Mouse (Mus musculus) neural tube, embryonic 12.5 days (tissue): Measurements from ENCODE around the gene Cnih3. TPM values are rescaled to one million over a fixed set of nuclear protein-coding genes. Genes with fewer than 3 reads are reported as not detected.

Experiments used
- ATAC-seq: fragments of 200-750 bp; cut with Nextera tagmentation; 2 replicates; pipeline ENCODE4 v1.8.0; 2017; ENCODE audit warnings: low read depth, mild to moderate bottlenecking, moderate TSS enrichment, moderate library complexity; ENCODE audit not compliant: low FRiP score
- H3K27ac ChIP-seq: fragments of 300-500 bp; sonication (generic); 2 replicates; pipeline ENCODE4 v1.5.1; 2016
- H3K27me3 ChIP-seq: fragments of 300-500 bp; sonication (generic); replicated peaks from 2 replicates; pipeline ENCODE4 v1.6.1; 2016; ENCODE audit warnings: mild to moderate bottlenecking
- H3K36me3 ChIP-seq: fragments of 300-500 bp; sonication (generic); 2 replicates; pipeline ENCODE4 v1.6.1; 2016; ENCODE audit warnings: mild to moderate bottlenecking
- H3K4me1 ChIP-seq: fragments of 300-500 bp; sonication (generic); 2 replicates; pipeline ENCODE4 v1.6.1; 2016
- H3K4me2 ChIP-seq: fragments of 300-500 bp; sonication (generic); replicated peaks from 2 replicates; pipeline ENCODE4 v1.6.1; 2016; ENCODE audit warnings: mild to moderate bottlenecking
- H3K4me3 ChIP-seq: fragments of 300-500 bp; sonication (generic); 2 replicates; pipeline ENCODE4 v1.5.1; 2016
- H3K9ac ChIP-seq: fragments of 300-500 bp; sonication (generic); 2 replicates; pipeline ENCODE4 v1.6.1; 2016; ENCODE audit warnings: mild to moderate bottlenecking
- H3K9me3 ChIP-seq: fragments of 300-500 bp; sonication (generic); 2 replicates; pipeline ENCODE4 v1.6.1; 2016; ENCODE audit warnings: mild to moderate bottlenecking
- WGBS: fragments of 180-500 bp; shearing (Covaris S2); methylation state at CpG from one replicate; pipeline ENCODE4 v1.1.7; 2016; 5-methylcytosine and 5-hydroxymethylcytosine counted together
- polyA plus RNA-seq: library from polyadenylated mRNA; unstranded; fragments of >200 nt; fragmentation: Nextera tagmentation; extraction: Ambion mirVana; gene quantifications from 2 replicates; pipeline ENCODE4 v1.2.1, GENCODE M21; 2016

The Cnih3 gene
- polyA plus RNA-seq, 1 experiment from 2014 or later: 4.3 TPM

- Histone ChIP-seq H3K27me3 (no peaks in the 10 kb centered on the region), H3K27ac (no peak overlapping the region), H3K36me3 (no peaks in the 10 kb centered on the region), H3K4me3 (no peak overlapping the region), H3K9ac (no peak overlapping the region), H3K4me1 (no peaks in the 10 kb centered on the region), H3K9me3 (no peaks in the 10 kb centered on the region), H3K4me2 (no peak overlapping the region)
- 90% methylated on average over 10 of the region's 10 CpGs for WGBS
- ATAC-seq: no peak
Observed at GRCm38 (mm10) chr1:181327636-181328420, 24.6 kb upstream of the Cnih3 start.

DNA sequence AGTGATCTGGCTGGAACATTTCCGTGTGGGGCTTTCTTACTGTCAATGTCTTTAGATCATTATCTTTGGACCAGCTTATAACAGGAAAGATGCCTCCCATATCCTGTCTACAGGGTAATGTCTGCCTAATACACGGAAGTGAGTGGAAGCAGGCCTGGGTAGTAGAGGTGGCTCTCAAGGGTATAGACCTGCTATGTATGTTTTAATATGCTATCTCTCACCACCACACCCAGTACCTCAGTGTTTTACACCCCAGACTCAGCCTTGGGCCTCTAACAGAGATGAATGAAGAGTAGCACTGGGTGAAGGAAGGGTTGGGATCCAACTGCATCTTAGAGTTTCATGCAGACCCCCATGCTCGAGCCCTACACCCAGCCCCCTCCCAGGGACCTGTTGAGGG lies 23.3 kb upstream of the Cnih3 start:
- no peak overlapping the region for H3K27ac ChIP-seq
- no peaks in the 10 kb centered on the region for H3K4me1 ChIP-seq
- 82% methylated on average over 3 of the region's 3 CpGs for WGBS
- H3K4me3 ChIP-seq: no peak overlapping the region
- no peak overlapping the region for H3K9ac ChIP-seq
- no peaks in the 10 kb centered on the region for H3K9me3 ChIP-seq
- ATAC-seq: no peak
- H3K36me3 ChIP-seq: no peaks in the 10 kb centered on the region
- H3K27me3 ChIP-seq: no peaks in the 10 kb centered on the region
- H3K4me2 ChIP-seq: no peak overlapping the region

DNA sequence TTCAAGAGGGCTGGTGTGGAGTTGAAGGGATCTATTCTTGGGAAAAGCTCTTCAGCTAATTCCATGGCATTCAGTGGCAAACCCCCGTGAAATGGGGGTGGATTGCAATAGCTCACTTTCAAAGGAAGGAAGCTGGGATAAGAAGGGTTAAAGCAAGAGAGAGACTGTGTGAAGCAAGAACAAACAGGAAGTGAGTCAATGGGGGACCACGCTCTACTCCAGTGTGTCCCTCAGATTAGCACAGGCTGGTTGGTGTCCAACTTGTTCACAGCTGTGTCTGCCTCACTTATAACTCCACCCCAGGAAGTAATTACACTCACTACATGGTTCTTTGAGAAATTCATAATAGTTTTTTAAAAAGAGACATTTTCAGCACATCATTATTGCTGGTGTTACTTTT lies 19.8 kb upstream of the Cnih3 start:
- no peak overlapping the region for H3K4me3 ChIP-seq
- H3K27ac ChIP-seq: no peak overlapping the region
- H3K27me3 ChIP-seq: no peaks in the 10 kb centered on the region
- H3K36me3 ChIP-seq: no peaks in the 10 kb centered on the region
- H3K4me2 ChIP-seq: no peak overlapping the region
- ATAC-seq: no peak
- no peak overlapping the region for H3K9ac ChIP-seq
- WGBS: 62% methylated on average over 2 of the region's 2 CpGs
- no peaks in the 10 kb centered on the region for H3K9me3 ChIP-seq
- no peaks in the 10 kb centered on the region for H3K4me1 ChIP-seq

DNA sequence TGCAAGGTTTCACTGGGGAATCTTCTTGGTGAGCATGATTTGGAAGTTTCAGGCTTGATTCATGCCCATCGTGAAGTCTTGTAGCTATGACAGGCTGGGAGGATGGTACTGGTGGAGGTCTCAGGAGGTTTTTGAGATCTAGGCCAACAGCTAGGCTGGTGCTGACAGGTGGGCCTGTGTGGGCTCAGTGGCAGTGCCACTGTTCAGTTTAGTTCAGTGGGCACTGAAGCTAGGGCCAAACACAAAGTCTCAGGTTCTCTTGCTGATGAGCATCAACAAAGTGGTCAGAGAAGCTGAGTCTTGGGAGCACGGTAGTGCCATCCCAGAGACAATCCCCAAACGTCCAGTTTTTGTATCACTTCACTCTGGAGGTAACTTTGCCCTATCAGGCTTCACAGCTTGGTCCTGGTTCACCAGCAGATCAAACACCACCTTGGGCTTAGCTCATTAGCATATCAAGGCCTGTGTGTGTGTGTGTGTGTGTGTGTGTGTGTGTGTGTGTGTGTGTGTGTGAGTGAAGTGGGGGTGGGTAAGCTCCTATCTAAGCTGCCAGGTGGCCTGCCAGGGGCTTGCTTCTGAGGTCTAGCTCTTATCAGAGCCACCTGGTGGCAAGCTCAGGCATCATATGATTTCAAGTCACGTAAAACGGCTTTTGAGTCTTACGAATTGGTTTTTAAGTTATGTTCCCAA lies 18.0 kb upstream of the Cnih3 start:
- no peak overlapping the region for H3K4me3 ChIP-seq
- H3K36me3 ChIP-seq: no peaks in the 10 kb centered on the region
- no peak overlapping the region for H3K4me2 ChIP-seq
- H3K9me3 ChIP-seq: no peaks in the 10 kb centered on the region
- ATAC-seq: no peak
- no peak overlapping the region for H3K27ac ChIP-seq
- no peak overlapping the region for H3K9ac ChIP-seq
- H3K4me1 ChIP-seq: no peaks in the 10 kb centered on the region
- 86% methylated on average over 6 of the region's 6 CpGs for WGBS
- H3K27me3 ChIP-seq: no peaks in the 10 kb centered on the region

DNA sequence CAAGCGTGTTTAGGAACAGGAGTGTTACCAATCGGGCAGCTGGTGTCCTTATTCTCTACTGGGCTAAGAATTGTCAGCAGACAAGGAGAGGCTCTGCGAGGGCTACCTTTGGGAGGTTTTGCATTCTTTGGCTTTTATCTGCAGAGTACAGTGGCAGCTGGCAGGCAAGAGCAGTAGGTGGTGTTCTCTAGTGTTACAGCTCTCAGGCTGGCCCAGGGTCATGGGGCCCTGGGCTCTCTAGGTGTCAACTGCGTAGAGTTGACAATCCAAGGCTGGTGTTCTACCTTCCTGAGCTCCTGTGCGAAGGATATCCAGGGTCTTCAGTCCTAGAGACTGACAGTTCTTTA lies 17.4 kb upstream of the Cnih3 start:
- no peaks in the 10 kb centered on the region for H3K36me3 ChIP-seq
- H3K4me1 ChIP-seq: no peaks in the 10 kb centered on the region
- no peak overlapping the region for H3K4me3 ChIP-seq
- ATAC-seq: no peak
- no peak overlapping the region for H3K9ac ChIP-seq
- no peak overlapping the region for H3K4me2 ChIP-seq
- no peaks in the 10 kb centered on the region for H3K9me3 ChIP-seq
- no peaks in the 10 kb centered on the region for H3K27me3 ChIP-seq
- no peak overlapping the region for H3K27ac ChIP-seq
- WGBS: 93% methylated on average over 5 of the region's 5 CpGs

- H3K9me3 ChIP-seq: no peaks in the 10 kb centered on the region
- H3K4me3 ChIP-seq: no peak overlapping the region
- H3K9ac ChIP-seq: no peak overlapping the region
- H3K4me2 ChIP-seq: no peak overlapping the region
- 94% methylated on average over 4 of the region's 4 CpGs for WGBS
- ATAC-seq: no peak
- H3K27ac ChIP-seq: no peak overlapping the region
- H3K4me1 ChIP-seq: no peaks in the 10 kb centered on the region
- H3K27me3 ChIP-seq: no peaks in the 10 kb centered on the region
- H3K36me3 ChIP-seq: no peaks in the 10 kb centered on the region
Observed at GRCm38 (mm10) chr1:181335388-181335787, 17.0 kb upstream of the Cnih3 start.

DNA sequence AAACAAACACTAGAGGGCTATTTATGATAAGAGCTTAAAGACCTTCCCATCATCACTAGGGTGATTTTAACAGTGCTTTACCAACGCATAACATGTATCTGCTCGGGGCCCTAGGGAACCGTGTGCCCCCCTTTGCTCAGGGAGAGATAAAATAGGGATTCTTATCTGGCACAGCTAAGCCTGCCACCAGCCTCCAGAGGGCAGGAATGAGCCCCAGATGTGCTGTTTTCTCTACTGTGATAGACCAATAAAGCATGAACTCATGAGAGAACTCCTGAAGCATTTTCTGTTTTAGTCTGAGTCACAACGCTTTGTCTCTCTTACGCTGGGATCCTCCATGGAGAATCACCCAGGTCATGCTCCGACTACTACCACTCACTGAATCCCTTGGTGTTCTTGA lies 15.6 kb upstream of the Cnih3 start:
- ATAC-seq: no peak
- Histone ChIP-seq H3K27ac (no peak overlapping the region), H3K4me3 (no peak overlapping the region), H3K9me3 (no peaks in the 10 kb centered on the region), H3K4me1 (no peaks in the 10 kb centered on the region), H3K4me2 (no peak overlapping the region), H3K36me3 (no peaks in the 10 kb centered on the region), H3K27me3 (no peaks in the 10 kb centered on the region), H3K9ac (no peak overlapping the region)
- 92% methylated on average over 6 of the region's 6 CpGs for WGBS

- no peaks in the 10 kb centered on the region for H3K27me3 ChIP-seq
- no peaks in the 10 kb centered on the region for H3K4me1 ChIP-seq
- 78% methylated on average over 6 of the region's 6 CpGs for WGBS
- H3K9me3 ChIP-seq: no peaks in the 10 kb centered on the region
- no peak overlapping the region for H3K4me2 ChIP-seq
- H3K9ac ChIP-seq: no peak overlapping the region
- no peaks in the 10 kb centered on the region for H3K36me3 ChIP-seq
- no peak overlapping the region for H3K27ac ChIP-seq
- no peak overlapping the region for H3K4me3 ChIP-seq
- no peak for ATAC-seq
Observed at GRCm38 (mm10) chr1:181339106-181339505, 13.3 kb upstream of the Cnih3 start.

- Histone ChIP-seq H3K9me3 (no peaks in the 10 kb centered on the region), H3K36me3 (no peaks in the 10 kb centered on the region), H3K27ac (no peak overlapping the region), H3K4me1 (no peaks in the 10 kb centered on the region), H3K4me2 (no peak overlapping the region), H3K9ac (no peak overlapping the region), H3K27me3 (no peaks in the 10 kb centered on the region), H3K4me3 (no peak overlapping the region)
- WGBS: 32% methylated on average over 15 of the region's 15 CpGs
- no peak for ATAC-seq
Observed at GRCm38 (mm10) chr1:181345547-181345946, 6.9 kb upstream of the Cnih3 start.

DNA sequence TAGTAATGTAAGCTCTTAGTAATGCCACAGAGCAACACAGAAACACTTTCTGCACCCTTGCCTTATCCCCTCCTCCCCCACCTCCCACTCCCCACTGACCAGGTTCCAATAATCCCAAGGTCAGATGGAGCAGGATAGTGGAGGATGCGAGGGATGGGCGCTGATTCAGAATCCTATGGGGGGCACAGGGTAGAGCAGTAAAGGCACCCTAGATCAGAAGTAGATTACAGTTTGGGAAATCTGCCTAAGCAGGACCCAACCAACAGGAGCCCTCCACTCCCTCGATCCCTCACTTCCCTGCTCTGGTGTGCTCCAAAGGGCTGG lies 423 bp upstream of the Cnih3 start:
- Histone ChIP-seq H3K4me2 (peak overlapping the region; percentile 100), H3K36me3 (no peaks in the 10 kb centered on the region), H3K4me1 (peaks cover 21% of the 10 kb centered on the region), H3K9ac (no peak overlapping the region), H3K27me3 (peaks cover 49% of the 10 kb centered on the region), H3K27ac (no peak overlapping the region), H3K4me3 (peak overlapping the region; percentile 58), H3K9me3 (no peaks in the 10 kb centered on the region)
- WGBS: 8% methylated on average over 3 of the region's 3 CpGs
- no peak; the same call in 1 of the 2 replicates for ATAC-seq

DNA sequence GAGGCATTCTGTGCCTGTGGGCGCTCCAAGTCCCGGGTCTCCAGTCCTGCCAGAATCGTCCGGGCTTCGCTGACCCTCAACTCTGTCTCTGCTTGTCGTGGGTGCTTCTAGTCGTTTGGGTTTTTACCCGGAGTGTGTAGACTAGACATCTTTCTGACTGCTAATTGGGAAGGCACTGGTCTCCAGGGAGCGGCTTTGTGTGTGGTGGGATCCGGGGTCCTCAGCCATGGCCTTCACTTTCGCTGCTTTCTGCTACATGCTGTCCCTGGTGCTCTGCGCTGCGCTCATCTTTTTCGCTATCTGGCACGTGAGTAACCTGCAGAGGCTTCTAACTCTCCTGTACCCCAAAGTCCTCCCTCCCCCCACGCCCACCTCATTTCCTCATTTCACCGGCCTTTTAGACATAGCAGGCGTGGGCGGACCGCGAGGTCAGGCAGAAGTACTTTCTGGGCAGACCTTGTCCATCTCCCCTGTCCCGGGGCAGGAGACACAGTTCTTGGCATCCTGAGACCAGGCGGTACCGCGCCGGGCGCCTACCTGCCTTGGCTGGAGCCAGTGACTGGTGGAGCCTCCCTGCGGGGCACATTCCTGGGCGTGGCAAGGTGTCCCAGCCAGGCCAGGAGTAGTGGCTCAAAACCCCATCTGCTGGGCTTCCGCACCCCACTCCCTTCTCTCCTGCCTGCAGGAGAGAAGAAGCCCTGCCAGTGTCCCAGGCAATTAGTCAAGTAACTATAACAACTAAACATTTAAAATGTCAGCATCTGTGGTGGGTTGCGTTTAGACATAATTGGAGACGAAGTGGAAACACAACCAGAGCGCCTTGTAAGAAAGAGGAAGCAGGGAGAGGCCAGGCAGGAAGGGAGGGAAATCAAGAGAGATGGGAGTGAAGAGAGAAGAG lies 1.0 kb downstream of the Cnih3 start:
- Histone ChIP-seq H3K27ac (no peak overlapping the region), H3K27me3 (peaks cover 49% of the 10 kb centered on the region), H3K9ac (peak overlapping the region; percentile 52), H3K4me2 (peak overlapping the region; percentile 100), H3K36me3 (no peaks in the 10 kb centered on the region), H3K4me3 (peak overlapping the region; percentile 58), H3K4me1 (peaks cover 21% of the 10 kb centered on the region), H3K9me3 (no peaks in the 10 kb centered on the region)
- peak; percentile 30; the same call in 1 of the 2 replicates for ATAC-seq
- WGBS: 3% methylated on average over 33 of the region's 33 CpGs

- H3K4me3 ChIP-seq: no peak overlapping the region
- no peak overlapping the region for H3K9ac ChIP-seq
- H3K36me3 ChIP-seq: no peaks in the 10 kb centered on the region
- WGBS: 81% methylated on average over 5 of the region's 5 CpGs
- H3K4me2 ChIP-seq: no peak overlapping the region
- H3K9me3 ChIP-seq: no peaks in the 10 kb centered on the region
- peaks cover 47% of the 10 kb centered on the region for H3K27me3 ChIP-seq
- no peak for ATAC-seq
- peaks cover 21% of the 10 kb centered on the region for H3K4me1 ChIP-seq
- H3K27ac ChIP-seq: no peak overlapping the region
Observed at GRCm38 (mm10) chr1:181355683-181356082, 3.3 kb downstream of the Cnih3 start.
